Mouse (Mus musculus) granulocyte monocyte progenitor cell, adult 5-6 weeks (primary cell): ENCODE results near the gene Top2b. TPM values are rescaled to one million over a fixed set of nuclear protein-coding genes. Genes with fewer than 3 reads are reported as not detected.

Experiments
- ATAC-seq: replicated peaks from 2 replicates; pipeline ENCODE4 v1.8.0; 2016; ENCODE audit warnings: mild to moderate bottlenecking, moderate TSS enrichment, inconsistent platforms; ENCODE audit not compliant: poor library complexity, severe bottlenecking
- total RNA-seq, 2 experiments: library from RNA; stranded (forward) in 1 of 2; stranded (reverse) in 1 of 2; fragments of 200-712, 200-1000 nt in 1 of 2; fragments of >200 nt in 1 of 2; fragmentation: Nextera tagmentation in 1 of 2; gene quantifications; 2 replicates each; pipeline ENCODE4 v1.2.3; 2014 to 2017

Gene Top2b
- total RNA-seq, 2 experiments from 2014 or later = 111 to 160 TPM

DNA sequence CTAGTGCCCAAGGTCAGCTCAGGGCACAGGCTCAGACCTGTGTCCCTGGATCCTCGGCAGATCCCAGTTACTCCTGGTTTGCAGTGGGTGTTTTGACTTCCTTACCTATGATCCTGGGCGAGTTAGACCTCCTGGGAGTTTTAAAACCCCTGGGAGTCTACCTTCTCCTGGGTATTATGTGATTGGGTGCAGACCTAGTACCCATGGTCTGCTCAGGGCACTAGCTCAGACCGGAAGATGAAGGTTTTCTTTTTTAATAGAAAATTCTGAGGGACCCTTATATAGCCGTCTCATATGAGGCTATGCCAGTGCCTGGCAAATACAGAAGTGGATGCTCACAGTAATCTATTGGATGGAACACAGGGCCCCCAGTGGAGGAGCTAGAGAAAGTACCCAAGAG lies 40.2 kb downstream of the Top2b start:
- ATAC-seq = no peak

DNA sequence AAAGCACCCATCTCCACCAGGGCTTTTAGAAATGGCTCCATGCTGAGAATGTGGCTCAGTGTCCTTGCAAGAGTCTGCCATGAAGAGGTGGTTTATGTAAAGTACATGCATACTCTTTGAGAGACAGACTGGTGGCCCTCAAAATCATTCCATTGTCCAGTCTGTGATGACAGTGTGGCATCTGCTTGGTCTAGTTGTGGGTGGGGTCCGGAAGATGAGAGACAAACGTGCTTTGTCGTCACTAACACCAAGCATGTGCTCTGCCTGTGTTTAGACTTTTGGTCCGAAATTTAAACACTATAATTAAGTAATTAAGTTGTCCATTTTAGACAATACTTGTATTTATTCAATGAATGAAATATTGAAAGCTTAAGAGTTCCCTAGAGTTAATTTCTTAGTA lies 49.2 kb downstream of the Top2b start:
- no peak for ATAC-seq

GRCm38 (mm10) chr14:16427569-16427968 lies 62.6 kb downstream of the Top2b start:
- peak; percentile 98 for ATAC-seq

- no peak for ATAC-seq
These were observed 67.0 kb downstream of the Top2b start for GRCm38 (mm10) chr14:16431941-16432499.

- ATAC-seq = no peak
These were observed 67.6 kb downstream of the Top2b start for GRCm38 (mm10) chr14:16432550-16432949.

DNA sequence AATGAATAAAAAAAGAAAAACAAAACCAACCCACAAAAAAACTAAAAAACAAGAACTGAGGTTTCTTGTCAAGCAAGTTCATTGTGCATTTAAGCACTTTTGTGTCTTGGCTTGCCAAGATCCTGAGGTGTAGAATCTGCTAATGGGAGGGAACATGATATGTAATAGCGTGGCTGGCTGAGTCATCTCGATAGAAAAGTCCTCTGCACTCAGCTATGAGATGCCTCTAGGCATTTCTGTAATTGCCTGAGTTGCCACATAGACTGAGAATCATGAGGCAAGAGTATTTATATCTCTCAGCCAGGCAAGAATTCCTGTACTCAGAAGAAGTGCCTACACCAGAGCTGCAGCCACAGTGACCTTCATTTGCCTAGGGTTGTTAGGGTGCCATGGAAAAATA lies 68.2 kb downstream of the Top2b start:
- no peak for ATAC-seq

- peak; percentile 89 for ATAC-seq
These were observed 69.6 kb downstream of the Top2b start for GRCm38 (mm10) chr14:16434396-16435171.

DNA sequence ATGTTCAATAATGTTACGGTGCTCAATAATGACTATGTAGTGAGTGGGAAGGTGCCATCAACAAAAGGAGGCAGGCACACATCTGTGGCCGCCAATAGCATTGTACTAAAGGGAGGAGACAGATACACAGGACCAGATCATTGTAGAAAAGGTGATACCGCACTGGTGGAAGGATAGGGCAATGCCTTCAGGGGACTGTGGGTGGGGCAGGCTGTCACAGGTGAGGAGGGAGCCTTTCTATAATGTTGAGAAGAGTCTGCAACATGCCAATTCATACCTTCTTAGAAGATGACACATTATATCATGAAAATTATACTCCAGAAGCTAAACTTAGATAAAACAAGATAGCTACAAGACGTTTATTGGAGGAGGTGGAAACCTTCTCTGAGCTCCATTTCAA lies 72.4 kb downstream of the Top2b start:
- ATAC-seq = no peak

DNA sequence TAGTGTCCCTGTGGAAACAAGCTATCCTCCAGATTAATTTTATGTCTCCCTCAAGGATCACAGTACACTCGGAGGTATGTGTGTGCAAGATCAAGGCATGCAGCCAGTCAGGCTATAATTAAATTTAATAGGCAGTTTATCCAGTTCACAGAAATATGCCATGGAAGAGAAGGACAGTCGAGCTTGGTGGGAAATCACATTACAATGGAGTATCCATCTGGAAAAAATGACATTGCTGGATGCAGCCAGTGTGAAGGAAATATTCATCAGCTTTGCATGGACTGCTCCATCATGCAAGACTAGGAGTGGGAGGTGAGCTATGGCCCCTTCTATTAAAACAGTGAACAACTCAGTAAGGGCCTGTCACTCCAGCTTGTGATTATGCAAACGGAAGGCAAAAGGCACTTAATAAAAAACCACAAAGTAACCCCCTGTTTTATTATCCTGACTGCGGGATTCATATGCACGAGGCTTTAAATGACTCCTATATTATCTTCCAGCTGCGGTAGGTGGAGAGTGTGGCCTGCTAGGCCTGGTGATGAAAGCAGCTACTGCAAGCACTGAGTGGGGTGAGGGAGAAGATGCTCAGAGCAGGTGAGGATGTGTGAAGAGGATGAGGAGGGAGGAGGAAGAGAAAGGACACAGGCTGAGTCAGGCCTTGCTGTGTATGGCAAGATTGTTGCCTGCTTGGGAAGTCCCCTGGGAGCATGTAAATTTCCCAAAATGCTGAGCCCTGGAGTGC lies 74.6 kb downstream of the Top2b start:
- no peak for ATAC-seq

DNA sequence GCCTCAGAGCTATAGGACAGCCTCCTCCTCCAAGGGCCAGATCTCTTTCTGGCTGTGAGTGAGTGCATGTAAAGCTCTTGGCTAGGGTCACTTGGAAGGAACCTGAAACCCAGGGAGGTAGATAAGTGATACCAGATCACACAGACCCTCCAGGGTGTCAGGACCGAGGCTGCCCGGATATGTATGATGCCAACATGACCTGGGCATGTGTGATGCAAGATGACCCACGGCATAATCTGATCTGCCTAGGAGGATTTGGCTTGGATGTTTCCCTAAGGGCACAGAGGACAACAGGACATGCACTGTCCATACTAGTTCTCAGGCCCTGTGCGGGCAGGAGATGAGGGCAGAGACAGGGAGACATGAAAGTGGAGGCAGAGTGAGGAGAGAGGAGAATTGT lies 79.9 kb downstream of the Top2b start:
- ATAC-seq = no peak

DNA sequence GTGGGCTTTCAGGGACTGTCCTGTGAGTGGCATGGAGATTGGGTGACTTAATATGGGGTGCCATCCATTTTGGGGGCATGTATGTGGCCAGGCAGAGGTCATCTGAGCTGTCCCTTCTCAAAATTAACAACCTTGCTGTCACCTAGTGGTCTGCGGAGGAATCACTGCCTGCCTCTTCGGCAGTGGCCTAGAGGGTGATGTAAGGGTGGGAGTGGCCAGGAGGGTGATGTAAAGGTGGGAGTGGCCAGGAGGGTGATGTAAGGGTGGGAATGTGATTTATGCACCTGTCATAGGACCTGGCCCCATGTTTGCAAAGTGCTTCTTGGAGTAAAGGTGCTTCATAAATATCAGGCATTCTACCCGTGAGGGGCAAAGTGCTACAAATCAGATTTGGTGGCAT lies 82.6 kb downstream of the Top2b start:
- ATAC-seq = peak; percentile 98

DNA sequence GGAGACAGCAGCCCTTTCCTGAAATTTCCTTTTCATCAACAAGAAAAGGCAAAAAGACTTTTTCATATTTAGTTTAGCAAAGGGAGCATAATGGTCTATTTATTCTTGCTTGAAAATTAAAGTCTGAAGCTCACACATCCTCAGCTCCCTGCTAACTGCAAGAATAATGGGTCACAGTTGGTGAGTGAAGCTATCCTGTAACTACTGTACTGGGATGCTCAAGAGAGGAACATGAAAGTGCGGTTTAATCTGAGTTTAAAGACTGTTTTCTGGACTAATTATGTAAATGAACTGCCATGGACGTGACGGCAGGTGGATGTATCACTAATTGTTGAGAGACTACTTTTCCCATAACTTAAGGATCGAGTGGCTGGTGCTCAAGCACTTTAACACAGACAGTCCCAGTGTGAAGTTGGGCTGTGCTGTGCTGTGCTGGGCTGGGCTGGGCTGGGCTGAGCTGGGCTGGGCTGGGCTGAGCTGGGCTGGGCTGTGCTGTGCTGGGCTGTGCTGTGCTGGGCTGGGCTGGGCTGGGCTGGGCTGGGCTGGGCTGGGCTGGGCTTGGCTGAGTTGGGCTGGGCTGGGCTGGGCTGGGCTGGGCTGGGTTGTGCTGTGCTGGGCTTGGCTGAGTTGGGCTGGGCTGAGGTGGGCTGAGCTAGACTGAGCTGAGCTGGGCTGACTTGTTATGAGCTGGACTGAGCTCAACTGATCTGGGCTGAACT lies 83.4 kb downstream of the Top2b start:
- peak; percentile 34; the same call in 1 of the 2 replicates for ATAC-seq

GRCm38 (mm10) chr14:16478606-16479323 lies 113.8 kb downstream of the Top2b start:
- peak; percentile 37; the same call in 1 of the 2 replicates for ATAC-seq

GRCm38 (mm10) chr14:16479521-16479920 lies 114.5 kb downstream of the Top2b start:
- ATAC-seq = no peak

DNA sequence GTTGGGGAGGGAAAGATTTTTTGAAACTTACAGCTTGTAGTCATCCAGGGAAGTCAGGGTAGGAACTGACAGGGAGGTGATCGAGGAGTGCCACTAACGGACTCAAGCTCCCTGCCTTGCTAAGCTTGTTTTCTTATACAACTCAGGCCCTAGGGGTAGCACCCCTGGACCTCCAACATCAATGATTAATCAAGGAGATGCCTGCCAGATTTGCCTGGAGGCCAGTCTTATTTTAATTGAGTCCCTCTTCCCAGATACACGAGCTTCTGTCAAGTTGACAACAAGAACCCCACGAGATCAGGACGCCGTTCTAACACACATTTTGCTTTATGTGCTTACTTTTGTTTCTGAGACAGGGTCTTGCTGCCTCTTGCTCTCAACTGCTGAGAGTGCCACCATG lies 115.6 kb downstream of the Top2b start:
- ATAC-seq = no peak

- ATAC-seq = no peak
These were observed 118.8 kb downstream of the Top2b start for GRCm38 (mm10) chr14:16483656-16484380.
